In genomic region chr4:140224451-140224850, GRCm38 (mm10) we compare ENCODE assay signal across 24 mouse cellular contexts. TPM values are rescaled to one million over a fixed set of nuclear protein-coding genes. Genes with fewer than 3 reads are reported as not detected.
DNase-seq lines count a peak whose midpoint lies in the region; ATAC-seq lines count a peak whose summit lies in the region.
"Had no signal": no experiment of that assay in that cellular context is flagged by ENCODE, and none has a peak within 500 bp of the region (broad histone marks: within the 10 kb centered on the region; RNA-seq: fewer than 3 reads in every experiment).

No protein-coding gene starts in this region.

- H3K36me3 ChIP-seq in hindbrain, embryonic 10.5 days, result no peaks in the 10 kb centered on the region
- H3K36me3 ChIP-seq in hindbrain, embryonic 14.5 days (replicated peaks; ENCODE audit: control insufficient read depth, insufficient read depth), result no peaks in the 10 kb centered on the region
- no peaks in the 10 kb centered on the region for H3K36me3 ChIP-seq in neural tube, embryonic 13.5 days
- H3K36me3 ChIP-seq: embryonic facial prominence, embryonic 12.5 days; embryonic facial prominence, embryonic 15.5 days had no signal

- WGBS in hindbrain, embryonic 10.5 days, result 85% methylated on average over 7 of the region's 7 CpGs
- 63% methylated on average over 7 of the region's 7 CpGs for WGBS in hindbrain, embryonic 14.5 days
- WGBS in neural tube, embryonic 13.5 days, result 74% methylated on average over 7 of the region's 7 CpGs

- no peak overlapping the region for H3K9ac ChIP-seq in hindbrain, embryonic 14.5 days
- no peak overlapping the region for H3K9ac ChIP-seq in neural tube, embryonic 13.5 days
- H3K9ac ChIP-seq: embryonic facial prominence, embryonic 12.5 days; embryonic facial prominence, embryonic 15.5 days had no signal

- H3K4me1 ChIP-seq in hindbrain, embryonic 10.5 days (replicated peaks), result peaks cover 75% of the 10 kb centered on the region
- H3K4me1 ChIP-seq in hindbrain, embryonic 14.5 days (replicated peaks; ENCODE audit: control insufficient read depth, insufficient read depth, low read length), result peaks cover 29% of the 10 kb centered on the region
- peaks cover 79% of the 10 kb centered on the region for H3K4me1 ChIP-seq in neural tube, embryonic 13.5 days (replicated peaks)
- H3K4me1 ChIP-seq: embryonic facial prominence, embryonic 12.5 days; embryonic facial prominence, embryonic 15.5 days had no signal

- peak overlapping the region; percentile 57; the same call in 1 of the 2 replicates for H3K27ac ChIP-seq in hindbrain, embryonic 10.5 days
- H3K27ac ChIP-seq in hindbrain, embryonic 14.5 days, result no peak overlapping the region
- H3K27ac ChIP-seq in neural tube, embryonic 13.5 days (replicated peaks), result peak overlapping the region; percentile 52; the same call in 1 of the 2 replicates
- H3K27ac ChIP-seq: embryonic facial prominence, embryonic 12.5 days; embryonic facial prominence, embryonic 15.5 days had no signal

- intact Hi-C loops in left cerebral cortex, postnatal 10 days (cut with DNase I), result no loop called here

- no peaks in the 10 kb centered on the region for H3K9me3 ChIP-seq in hindbrain, embryonic 10.5 days
- no peaks in the 10 kb centered on the region for H3K9me3 ChIP-seq in hindbrain, embryonic 14.5 days (ENCODE audit: control insufficient read depth, low read length)
- no peaks in the 10 kb centered on the region for H3K9me3 ChIP-seq in neural tube, embryonic 13.5 days
- H3K9me3 ChIP-seq: embryonic facial prominence, embryonic 12.5 days; embryonic facial prominence, embryonic 15.5 days had no signal

- DNase-seq in hindbrain, embryonic 10.5 days (ENCODE audit: low spot score), result no peak
- no peak for DNase-seq in hindbrain, embryonic 14.5 days (ENCODE audit: low spot score)
- DNase-seq in left cerebral cortex, adult 18-20 months (ENCODE audit: low spot score in 2 of 2), result peak; percentile 32 to 47
- no peak for DNase-seq in left cerebral cortex, postnatal 10 days (ENCODE audit: extremely low spot score in 1 of 2, low spot score in 2 of 2)
- DNase-seq in neural tube, embryonic 10.5 days (ENCODE audit: extremely low spot score, low spot score), result no peak
- DNase-seq in brain, adult 2 months (ENCODE audit: low read depth, low spot score), result peak; percentile 64
- no peak for DNase-seq in gastrocnemius, postnatal 10 days
- DNase-seq: adrenal gland, adult 2 months; adrenal gland, postnatal 14 days; cerebellum, postnatal 14 days; gastrocnemius, postnatal 14 days; heart, adult 11 months had no signal

- no peak overlapping the region for H3K4me2 ChIP-seq in hindbrain, embryonic 14.5 days (replicated peaks)
- no peak overlapping the region for H3K4me2 ChIP-seq in neural tube, embryonic 13.5 days
- H3K4me2 ChIP-seq: embryonic facial prominence, embryonic 12.5 days; embryonic facial prominence, embryonic 15.5 days; heart, embryonic 11.5 days had no signal

- H3K4me3 ChIP-seq in hindbrain, embryonic 10.5 days, result no peak overlapping the region
- no peak overlapping the region for H3K4me3 ChIP-seq in hindbrain, embryonic 14.5 days (replicated peaks; ENCODE audit: low read length)
- H3K4me3 ChIP-seq in neural tube, embryonic 13.5 days, result no peak overlapping the region
- H3K4me3 ChIP-seq: embryonic facial prominence, embryonic 12.5 days; embryonic facial prominence, embryonic 15.5 days had no signal

- peaks cover 49% of the 10 kb centered on the region for H3K27me3 ChIP-seq in hindbrain, embryonic 10.5 days (ENCODE audit: insufficient read depth, poor library complexity, severe bottlenecking)
- no peaks in the 10 kb centered on the region for H3K27me3 ChIP-seq in hindbrain, embryonic 14.5 days (ENCODE audit: control insufficient read depth, insufficient read depth, low read length)
- no peaks in the 10 kb centered on the region; the same call in 1 of the 2 replicates for H3K27me3 ChIP-seq in neural tube, embryonic 13.5 days

- no peak for ATAC-seq in hindbrain, embryonic 14.5 days (ENCODE audit: low FRiP score)
- no peak for ATAC-seq in neural tube, embryonic 13.5 days (ENCODE audit: low read depth)
- ATAC-seq: CD4-positive, CD25-positive, alpha-beta regulatory T cell, adult 4 months; forebrain, embryonic 16.5 days; hindbrain, embryonic 16.5 days had no signal

RNA-seq across cellular contexts. Expression of gene Igsf21, which starts 22.1 kb away (rescaled TPM):
- 6.7 and 13.8 TPM in 2 replicates for polyA plus RNA-seq in hindbrain, embryonic 10.5 days (2016; fragmentation: Nextera tagmentation; extraction: Ambion mirVana)
- polyA plus RNA-seq in hindbrain, embryonic 14.5 days (2014; fragmentation: Nextera tagmentation; extraction: Ambion mirVana), result 64.4 and 75.1 TPM in 2 replicates
- total RNA-seq in left cerebral cortex, adult 18-20 months (2021), result 10 to 100 TPM; 55.4 to 72.1 TPM
- 100 to 1,000 TPM; 147 to 158 TPM for total RNA-seq in left cerebral cortex, postnatal 10 days (2021)
- polyA plus RNA-seq in neural tube, embryonic 13.5 days (2015; fragmentation: Nextera tagmentation; extraction: Ambion mirVana), result 53.1 and 55.7 TPM in 2 replicates
- under 1 TPM; 0.12 to 0.29 TPM for total RNA-seq in gastrocnemius, postnatal 10 days (2021)
- total RNA-seq: common myeloid progenitor, adult 5-6 weeks; gastrocnemius, adult 18-20 months; hematopoietic stem cell, adult 5-6 weeks; MEL had no signal
- polyA plus RNA-seq: C2C12; CD4-positive, CD25-positive, alpha-beta regulatory T cell, adult 4 months had no signal

Comparison
In these comparisons a context has a peak if more than half of its experiments do, and no peak if none do; other contexts are left out.
1. DNase-seq: peak in left cerebral cortex, adult 18-20 months (2 of 2) and brain, adult 2 months (single experiment); none in hindbrain, embryonic 10.5 days (single experiment), hindbrain, embryonic 14.5 days (single experiment), left cerebral cortex, postnatal 10 days (0 of 2), neural tube, embryonic 10.5 days (single experiment) and gastrocnemius, postnatal 10 days (single experiment).
2. RNA of gene Igsf21, which starts 22.1 kb away (total RNA-seq): 147 to 158 TPM in left cerebral cortex, postnatal 10 days and 55.4 to 72.1 TPM in left cerebral cortex, adult 18-20 months; 0.12 to 0.29 TPM in gastrocnemius, postnatal 10 days; every median in the first group is over 10 times any median in the second.